Mouse (Mus musculus): Measurements from ENCODE around the gene Tmtc4. TPM values are rescaled to one million over a fixed set of nuclear protein-coding genes. Genes with fewer than 3 reads are reported as not detected.

Gene Tmtc4
- polyA plus RNA-seq, 1 experiment from 2014 or later, result 19.1 TPM

- 0 out of 2 replicates have a peak, but pooled peaks cover 12% of the 10 kb centered on the region for H3K4me1 ChIP-seq
- no peak overlapping the region for H3K27ac ChIP-seq
- H3K9ac ChIP-seq, result no peak overlapping the region
- no peaks in the 10 kb centered on the region for H3K9me3 ChIP-seq
- no peaks in the 10 kb centered on the region for H3K27me3 ChIP-seq (replicated peaks)
- H3K4me3 ChIP-seq (replicated peaks), result no peak overlapping the region
- no peaks in the 10 kb centered on the region for H3K36me3 ChIP-seq
- ATAC-seq (ENCODE audit: insufficient read depth, low FRiP score, low read depth), result no peak
- no peak overlapping the region for H3K4me2 ChIP-seq
Observed at GRCm38 (mm10) chr14:122898550-122898949, 85.3 kb downstream of the Tmtc4 start.

GRCm38 (mm10) chr14:122896106-122896505 is 87.7 kb downstream of the Tmtc4 start:
- Histone ChIP-seq H3K4me1 (0 out of 2 replicates have a peak, but pooled peaks cover 2% of the 10 kb centered on the region), H3K27ac (no peak overlapping the region), H3K36me3 (no peaks in the 10 kb centered on the region), H3K27me3 (replicated peaks) (no peaks in the 10 kb centered on the region), H3K4me3 (replicated peaks) (no peak overlapping the region), H3K9ac (no peak overlapping the region), H3K4me2 (no peak overlapping the region), H3K9me3 (no peaks in the 10 kb centered on the region)
- no peak for ATAC-seq (ENCODE audit: insufficient read depth, low FRiP score, low read depth)
- 95% methylated on average over 1 of the region's 1 CpGs for WGBS

- ATAC-seq (ENCODE audit: insufficient read depth, low FRiP score, low read depth), result no peak
- WGBS, result 89% methylated on average over 12 of the region's 12 CpGs
- Histone ChIP-seq H3K27me3 (replicated peaks) (no peaks in the 10 kb centered on the region), H3K4me1 (no peaks in the 10 kb centered on the region), H3K27ac (no peak overlapping the region), H3K36me3 (no peaks in the 10 kb centered on the region), H3K4me2 (no peak overlapping the region), H3K4me3 (replicated peaks) (no peak overlapping the region), H3K9me3 (no peaks in the 10 kb centered on the region), H3K9ac (no peak overlapping the region)
Observed at GRCm38 (mm10) chr14:122891470-122891968, 92.3 kb downstream of the Tmtc4 start.

GRCm38 (mm10) chr14:122888480-122888872 is 95.4 kb downstream of the Tmtc4 start:
- 0 out of 2 replicates have a peak, but pooled peaks cover 2% of the 10 kb centered on the region for H3K36me3 ChIP-seq
- H3K27me3 ChIP-seq (replicated peaks), result no peaks in the 10 kb centered on the region
- 82% methylated on average over 1 of the region's 1 CpGs for WGBS
- no peaks in the 10 kb centered on the region for H3K9me3 ChIP-seq
- no peak overlapping the region for H3K4me3 ChIP-seq (replicated peaks)
- H3K27ac ChIP-seq, result no peak overlapping the region
- H3K9ac ChIP-seq, result no peak overlapping the region
- ATAC-seq (ENCODE audit: insufficient read depth, low FRiP score, low read depth), result no peak
- no peaks in the 10 kb centered on the region for H3K4me1 ChIP-seq
- H3K4me2 ChIP-seq, result no peak overlapping the region

- ATAC-seq (ENCODE audit: insufficient read depth, low FRiP score, low read depth), result no peak
- Histone ChIP-seq H3K9me3 (no peaks in the 10 kb centered on the region), H3K4me2 (no peak overlapping the region), H3K36me3 (0 out of 2 replicates have a peak, but pooled peaks cover 2% of the 10 kb centered on the region), H3K27me3 (replicated peaks) (no peaks in the 10 kb centered on the region), H3K9ac (no peak overlapping the region), H3K4me1 (0 out of 2 replicates have a peak, but pooled peaks cover 4% of the 10 kb centered on the region), H3K27ac (no peak overlapping the region), H3K4me3 (replicated peaks) (no peak overlapping the region)
- 91% methylated on average over 3 of the region's 3 CpGs for WGBS
Observed at GRCm38 (mm10) chr14:122887702-122888479, 95.9 kb downstream of the Tmtc4 start.

GRCm38 (mm10) chr14:122887278-122887677 is 96.6 kb downstream of the Tmtc4 start:
- no peak overlapping the region for H3K4me3 ChIP-seq (replicated peaks)
- no peak for ATAC-seq (ENCODE audit: insufficient read depth, low FRiP score, low read depth)

GRCm38 (mm10) chr14:122885893-122886292 is 97.9 kb downstream of the Tmtc4 start:
- 0 out of 2 replicates have a peak, but pooled peaks cover 2% of the 10 kb centered on the region for H3K36me3 ChIP-seq
- no peak overlapping the region for H3K27ac ChIP-seq
- no peaks in the 10 kb centered on the region for H3K27me3 ChIP-seq (replicated peaks)
- no peak overlapping the region for H3K9ac ChIP-seq
- H3K4me3 ChIP-seq (replicated peaks), result no peak overlapping the region
- no peaks in the 10 kb centered on the region for H3K9me3 ChIP-seq
- H3K4me2 ChIP-seq, result no peak overlapping the region
- 0 out of 2 replicates have a peak, but pooled peaks cover 9% of the 10 kb centered on the region for H3K4me1 ChIP-seq
- WGBS, result 88% methylated on average over 7 of the region's 7 CpGs
- ATAC-seq (ENCODE audit: insufficient read depth, low FRiP score, low read depth), result no peak; the same call in 1 of the 2 replicates

More at GRCm38 (mm10) chr14:122887278-122887677, 96.6 kb downstream of the Tmtc4 start:
- no peak overlapping the region for H3K27ac ChIP-seq
- 71% methylated on average over 1 of the region's 1 CpGs for WGBS
- H3K9me3 ChIP-seq, result no peaks in the 10 kb centered on the region
- 0 out of 2 replicates have a peak, but pooled peaks cover 2% of the 10 kb centered on the region for H3K36me3 ChIP-seq
- H3K4me2 ChIP-seq, result no peak overlapping the region
- no peak overlapping the region for H3K9ac ChIP-seq
- H3K4me1 ChIP-seq, result 0 out of 2 replicates have a peak, but pooled peaks cover 7% of the 10 kb centered on the region
- H3K27me3 ChIP-seq (replicated peaks), result no peaks in the 10 kb centered on the region

GRCm38 (mm10) chr14:122883821-122884584 is 99.8 kb downstream of the Tmtc4 start:
- Histone ChIP-seq H3K4me3 (replicated peaks) (no peak overlapping the region), H3K4me1 (0 out of 2 replicates have a peak, but pooled peaks cover 9% of the 10 kb centered on the region), H3K36me3 (0 out of 2 replicates have a peak, but pooled peaks cover 2% of the 10 kb centered on the region), H3K27me3 (replicated peaks) (no peaks in the 10 kb centered on the region), H3K9me3 (no peaks in the 10 kb centered on the region), H3K9ac (no peak overlapping the region), H3K27ac (no peak overlapping the region), H3K4me2 (no peak overlapping the region)
- WGBS, result 56% methylated on average over 10 of the region's 10 CpGs
- no peak for ATAC-seq (ENCODE audit: insufficient read depth, low FRiP score, low read depth)

- no peak overlapping the region for H3K4me2 ChIP-seq
- ATAC-seq (ENCODE audit: insufficient read depth, low FRiP score, low read depth), result no peak
- WGBS, result 71% methylated on average over 4 of the region's 4 CpGs
Observed at GRCm38 (mm10) chr14:122883410-122883806, 100.4 kb downstream of the Tmtc4 start.

GRCm38 (mm10) chr14:122882795-122883409 is 100.9 kb downstream of the Tmtc4 start:
- Histone ChIP-seq H3K9me3 (no peaks in the 10 kb centered on the region), H3K4me2 (no peak overlapping the region), H3K9ac (no peak overlapping the region), H3K27me3 (replicated peaks) (no peaks in the 10 kb centered on the region), H3K4me3 (replicated peaks) (no peak overlapping the region), H3K4me1 (0 out of 2 replicates have a peak, but pooled peaks cover 9% of the 10 kb centered on the region), H3K27ac (no peak overlapping the region), H3K36me3 (0 out of 2 replicates have a peak, but pooled peaks cover 2% of the 10 kb centered on the region)
- 76% methylated on average over 7 of the region's 7 CpGs for WGBS
- ATAC-seq (ENCODE audit: insufficient read depth, low FRiP score, low read depth), result no peak

More at GRCm38 (mm10) chr14:122883410-122883806, 100.4 kb downstream of the Tmtc4 start:
- 0 out of 2 replicates have a peak, but pooled peaks cover 9% of the 10 kb centered on the region for H3K4me1 ChIP-seq
- 0 out of 2 replicates have a peak, but pooled peaks cover 2% of the 10 kb centered on the region for H3K36me3 ChIP-seq
- no peak overlapping the region for H3K27ac ChIP-seq
- no peaks in the 10 kb centered on the region for H3K9me3 ChIP-seq
- H3K9ac ChIP-seq, result no peak overlapping the region
- H3K27me3 ChIP-seq (replicated peaks), result no peaks in the 10 kb centered on the region
- H3K4me3 ChIP-seq (replicated peaks), result no peak overlapping the region

GRCm38 (mm10) chr14:122882201-122882639 is 101.6 kb downstream of the Tmtc4 start:
- Histone ChIP-seq H3K36me3 (0 out of 2 replicates have a peak, but pooled peaks cover 2% of the 10 kb centered on the region), H3K27me3 (replicated peaks) (no peaks in the 10 kb centered on the region), H3K9me3 (no peaks in the 10 kb centered on the region), H3K9ac (no peak overlapping the region), H3K4me1 (0 out of 2 replicates have a peak, but pooled peaks cover 9% of the 10 kb centered on the region), H3K27ac (no peak overlapping the region), H3K4me3 (replicated peaks) (no peak overlapping the region), H3K4me2 (no peak overlapping the region)
- 78% methylated on average over 9 of the region's 9 CpGs for WGBS
- no peak for ATAC-seq (ENCODE audit: insufficient read depth, low FRiP score, low read depth)
